Mouse (Mus musculus): ENCODE data around the gene Lrrfip1. TPM values are rescaled to one million over a fixed set of nuclear protein-coding genes. Genes with fewer than 3 reads are reported as not detected.

Lrrfip1 gene
- polyA plus RNA-seq, 1 experiment from 2014 or later = 33.9 TPM

DNA sequence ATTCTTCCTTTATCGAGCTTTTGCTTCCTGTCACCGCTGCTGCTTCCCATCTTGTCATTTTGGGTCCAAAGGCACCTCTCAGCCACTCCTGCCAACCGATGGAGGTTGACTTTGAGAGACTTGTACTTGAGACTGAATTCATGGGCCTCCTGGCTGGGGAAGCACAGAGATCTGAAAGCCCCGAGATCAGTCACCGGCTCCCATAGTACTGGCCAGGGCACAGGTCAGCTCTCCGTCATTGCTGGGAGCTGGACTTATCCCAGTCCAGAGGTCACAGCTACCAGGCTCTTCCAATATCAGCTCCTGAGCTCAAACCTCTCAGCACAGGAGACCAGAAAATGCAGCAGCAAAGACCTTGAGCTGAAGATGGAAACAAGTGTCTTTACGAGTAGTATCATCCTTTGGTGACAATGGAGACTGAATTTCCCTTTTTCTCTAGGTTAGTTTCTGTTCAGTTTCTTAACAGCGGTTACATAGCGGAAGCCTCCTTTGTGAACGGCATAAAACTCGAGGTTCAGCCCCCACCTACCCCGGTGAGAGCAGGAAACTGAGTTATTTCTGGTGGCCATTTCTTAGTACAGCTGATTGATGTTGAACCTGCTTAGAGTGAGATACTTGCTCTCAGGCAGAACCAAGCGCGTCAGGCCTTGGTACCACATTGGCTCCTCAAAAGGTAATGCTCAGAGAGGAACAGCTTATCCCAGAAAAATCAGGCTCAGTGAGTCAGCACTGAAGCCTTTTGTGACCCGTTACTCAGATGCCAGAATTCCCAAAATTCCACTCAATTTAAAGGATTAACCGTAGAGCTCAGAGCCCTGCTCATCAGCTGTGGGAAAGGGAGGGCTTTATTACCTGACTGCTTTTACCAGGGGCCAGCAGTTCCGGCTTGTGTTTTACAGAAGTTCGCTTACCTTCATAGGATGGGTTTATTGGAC lies 59.0 kb downstream of the Lrrfip1 start:
- ATAC-seq (ENCODE audit: insufficient number of reproducible peaks, insufficient read depth, low FRiP score, low TSS enrichment, low read depth) = no peak
- 65% methylated on average over 18 of the region's 18 CpGs for WGBS
- peaks cover 65% of the 10 kb centered on the region for H3K4me1 ChIP-seq

DNA sequence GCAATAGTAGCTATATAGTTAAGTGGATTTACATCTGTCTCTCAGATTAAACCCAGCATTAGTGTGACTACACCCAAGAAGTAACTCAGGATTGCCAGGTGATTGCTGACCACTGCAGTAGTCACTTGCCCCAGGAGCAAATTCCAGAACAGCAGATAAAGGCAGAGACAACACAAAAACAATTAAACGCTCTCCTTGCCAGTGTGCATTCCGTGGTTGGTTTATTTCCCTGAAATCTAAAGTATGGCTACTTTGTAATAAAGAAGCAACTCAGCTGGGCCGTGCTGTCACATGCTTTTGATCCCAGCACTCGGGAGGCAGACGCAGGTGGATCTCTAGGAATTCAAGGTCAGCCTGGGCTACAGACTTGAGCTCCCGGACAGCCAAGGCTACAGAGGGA lies 59.7 kb downstream of the Lrrfip1 start:
- Histone ChIP-seq H3K4me3 (no peak overlapping the region), H3K9me3 (no peaks in the 10 kb centered on the region), H3K27me3 (peaks cover 4% of the 10 kb centered on the region; the same call in 1 of the 2 replicates), H3K4me2 (no peak overlapping the region), H3K36me3 (no peaks in the 10 kb centered on the region), H3K27ac (no peak overlapping the region), H3K9ac (no peak overlapping the region), H3K4me1 (peaks cover 68% of the 10 kb centered on the region)
- 62% methylated on average over 6 of the region's 6 CpGs for WGBS
- ATAC-seq (ENCODE audit: insufficient number of reproducible peaks, insufficient read depth, low FRiP score, low TSS enrichment, low read depth) = no peak

More for the DNA sequence above, 59.0 kb downstream of the Lrrfip1 start:
- H3K9me3 ChIP-seq = no peaks in the 10 kb centered on the region
- H3K4me2 ChIP-seq = no peak overlapping the region
- no peak overlapping the region for H3K4me3 ChIP-seq
- H3K27ac ChIP-seq = no peak overlapping the region
- no peak overlapping the region for H3K9ac ChIP-seq
- peaks cover 4% of the 10 kb centered on the region; the same call in 1 of the 2 replicates for H3K27me3 ChIP-seq
- H3K36me3 ChIP-seq = no peaks in the 10 kb centered on the region

DNA sequence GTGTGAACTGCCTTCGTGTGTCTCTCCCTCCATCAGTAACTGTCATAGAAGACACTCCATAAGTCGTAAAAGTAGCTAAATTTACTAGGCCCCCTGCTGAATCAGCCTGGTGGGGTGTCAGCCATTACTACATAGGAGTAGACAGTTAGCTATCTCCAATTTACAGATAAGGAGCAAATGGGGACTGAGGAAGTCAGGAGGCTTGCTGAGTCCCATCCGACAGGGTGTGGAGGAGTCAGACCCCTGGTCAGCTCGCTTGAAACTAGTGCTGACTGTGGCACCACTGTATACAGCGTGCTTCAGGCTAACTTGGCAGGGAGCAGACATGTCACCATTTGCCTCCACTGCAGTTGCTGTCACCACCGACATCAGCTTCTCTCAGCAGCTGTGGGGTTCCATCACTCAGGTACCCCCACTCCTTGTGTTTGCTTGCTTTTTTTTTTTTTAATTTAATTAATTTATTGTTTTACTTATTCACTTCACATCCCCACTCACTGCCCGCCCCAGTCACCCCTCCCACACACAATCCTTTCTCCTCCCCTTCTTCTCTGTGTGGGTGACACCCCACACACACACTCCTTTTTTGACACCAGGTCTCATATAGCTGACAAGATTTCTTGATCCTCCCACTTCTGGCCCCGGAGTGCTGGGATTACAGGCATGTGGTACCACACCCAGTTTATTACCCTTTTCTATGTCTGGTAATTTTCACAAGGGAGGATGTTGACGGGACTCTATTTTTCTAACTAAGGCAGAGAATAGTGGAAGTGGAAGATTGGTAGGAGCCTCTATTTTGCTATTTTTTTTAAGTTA lies 61.5 kb downstream of the Lrrfip1 start:
- Histone ChIP-seq H3K9ac (no peak overlapping the region), H3K27me3 (no peaks in the 10 kb centered on the region), H3K4me2 (no peak overlapping the region), H3K4me1 (peaks cover 68% of the 10 kb centered on the region), H3K27ac (no peak overlapping the region; the same call in 1 of the 2 replicates), H3K4me3 (no peak overlapping the region), H3K9me3 (no peaks in the 10 kb centered on the region), H3K36me3 (no peaks in the 10 kb centered on the region)
- 73% methylated on average over 9 of the region's 9 CpGs for WGBS
- ATAC-seq (ENCODE audit: insufficient number of reproducible peaks, insufficient read depth, low FRiP score, low TSS enrichment, low read depth) = no peak

DNA sequence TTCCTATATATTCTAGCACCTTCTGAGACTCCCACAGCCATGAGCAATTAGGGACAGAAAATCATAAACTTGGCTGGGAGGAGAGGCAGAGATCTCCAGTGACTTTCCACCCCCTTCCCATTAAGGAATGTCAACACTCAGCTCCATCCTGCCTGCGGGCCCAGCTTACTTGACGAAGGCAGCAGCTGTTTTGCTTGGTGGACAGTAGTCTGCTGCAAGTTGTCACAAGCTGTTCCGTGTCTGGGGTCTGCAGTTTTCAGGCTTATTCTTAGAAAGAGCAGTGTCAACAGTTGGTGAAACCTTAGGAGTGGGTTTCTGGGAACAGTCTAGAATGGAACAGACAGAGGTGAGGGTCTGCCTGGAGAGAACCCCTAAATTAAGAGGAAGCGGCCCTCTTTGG lies 62.6 kb downstream of the Lrrfip1 start:
- no peaks in the 10 kb centered on the region for H3K36me3 ChIP-seq
- no peak for ATAC-seq (ENCODE audit: insufficient number of reproducible peaks, insufficient read depth, low FRiP score, low TSS enrichment, low read depth)
- no peak overlapping the region for H3K27ac ChIP-seq
- peaks cover 63% of the 10 kb centered on the region for H3K4me1 ChIP-seq
- 71% methylated on average over 4 of the region's 4 CpGs for WGBS
- H3K4me3 ChIP-seq = no peak overlapping the region
- H3K9ac ChIP-seq = no peak overlapping the region
- no peaks in the 10 kb centered on the region for H3K9me3 ChIP-seq
- H3K4me2 ChIP-seq = no peak overlapping the region
- no peaks in the 10 kb centered on the region for H3K27me3 ChIP-seq

- Histone ChIP-seq H3K27ac (no peak overlapping the region), H3K4me1 (peaks cover 54% of the 10 kb centered on the region), H3K4me2 (no peak overlapping the region), H3K9me3 (no peaks in the 10 kb centered on the region), H3K4me3 (no peak overlapping the region), H3K9ac (0 out of 2 replicates have a peak overlapping the region, but pooled peaks have one; percentile 7), H3K36me3 (no peaks in the 10 kb centered on the region), H3K27me3 (no peaks in the 10 kb centered on the region)
- WGBS = 45% methylated on average over 5 of the region's 5 CpGs
- ATAC-seq (ENCODE audit: insufficient number of reproducible peaks, insufficient read depth, low FRiP score, low TSS enrichment, low read depth) = no peak
Observed at GRCm38 (mm10) chr1:91062363-91062762, 63.8 kb downstream of the Lrrfip1 start.

DNA sequence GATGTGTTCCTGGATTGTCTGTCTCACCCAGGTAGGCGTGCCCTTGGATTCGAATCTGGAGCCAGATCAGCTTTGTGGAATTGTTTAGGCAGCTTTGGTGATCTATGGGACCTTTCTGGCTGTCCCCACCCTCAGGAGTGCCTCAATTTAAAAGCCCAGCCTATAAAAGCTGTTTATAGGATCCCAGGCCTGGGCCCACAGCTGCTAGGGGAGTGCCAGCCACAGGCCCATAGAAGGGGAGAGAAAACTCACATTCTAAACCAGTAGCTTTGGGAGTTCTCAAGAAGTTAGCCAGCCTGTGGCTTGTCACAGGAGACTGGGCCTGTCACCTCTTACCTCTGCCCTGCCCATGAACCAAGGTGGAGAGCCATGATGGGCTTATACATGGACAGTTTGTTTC lies 65.5 kb downstream of the Lrrfip1 start:
- H3K27ac ChIP-seq = no peak overlapping the region
- ATAC-seq (ENCODE audit: insufficient number of reproducible peaks, insufficient read depth, low FRiP score, low TSS enrichment, low read depth) = no peak
- peaks cover 57% of the 10 kb centered on the region for H3K4me1 ChIP-seq
- no peaks in the 10 kb centered on the region for H3K27me3 ChIP-seq
- H3K9me3 ChIP-seq = no peaks in the 10 kb centered on the region
- no peaks in the 10 kb centered on the region for H3K36me3 ChIP-seq
- H3K9ac ChIP-seq = no peak overlapping the region
- H3K4me3 ChIP-seq = no peak overlapping the region
- 92% methylated on average over 2 of the region's 2 CpGs for WGBS
- H3K4me2 ChIP-seq = no peak overlapping the region

- Histone ChIP-seq H3K4me3 (no peak overlapping the region), H3K4me1 (peaks cover 59% of the 10 kb centered on the region), H3K27ac (no peak overlapping the region), H3K4me2 (no peak overlapping the region), H3K36me3 (no peaks in the 10 kb centered on the region), H3K9me3 (no peaks in the 10 kb centered on the region), H3K27me3 (no peaks in the 10 kb centered on the region), H3K9ac (no peak overlapping the region)
- 86% methylated on average over 11 of the region's 11 CpGs for WGBS
- ATAC-seq (ENCODE audit: insufficient number of reproducible peaks, insufficient read depth, low FRiP score, low TSS enrichment, low read depth) = no peak; the same call in 1 of the 2 replicates
Observed at GRCm38 (mm10) chr1:91064903-91065525, 66.5 kb downstream of the Lrrfip1 start.

- no peak overlapping the region for H3K9ac ChIP-seq
- H3K36me3 ChIP-seq = no peaks in the 10 kb centered on the region
- no peaks in the 10 kb centered on the region for H3K27me3 ChIP-seq
- H3K4me3 ChIP-seq = no peak overlapping the region
- peaks cover 56% of the 10 kb centered on the region for H3K4me1 ChIP-seq
- no peak overlapping the region for H3K27ac ChIP-seq
- H3K4me2 ChIP-seq = no peak overlapping the region
- no peaks in the 10 kb centered on the region for H3K9me3 ChIP-seq
- 92% methylated on average over 6 of the region's 6 CpGs for WGBS
- no peak for ATAC-seq (ENCODE audit: insufficient number of reproducible peaks, insufficient read depth, low FRiP score, low TSS enrichment, low read depth)
Observed at GRCm38 (mm10) chr1:91066061-91066460, 67.5 kb downstream of the Lrrfip1 start.

- Histone ChIP-seq H3K4me2 (no peak overlapping the region), H3K9ac (no peak overlapping the region), H3K27me3 (no peaks in the 10 kb centered on the region), H3K4me3 (no peak overlapping the region), H3K4me1 (peaks cover 56% of the 10 kb centered on the region), H3K36me3 (no peaks in the 10 kb centered on the region), H3K27ac (no peak overlapping the region), H3K9me3 (no peaks in the 10 kb centered on the region)
- WGBS = 74% methylated on average over 2 of the region's 2 CpGs
- ATAC-seq (ENCODE audit: insufficient number of reproducible peaks, insufficient read depth, low FRiP score, low TSS enrichment, low read depth) = no peak
Observed at GRCm38 (mm10) chr1:91066599-91066998, 68.1 kb downstream of the Lrrfip1 start.

GRCm38 (mm10) chr1:91067716-91068115 lies 69.2 kb downstream of the Lrrfip1 start:
- Histone ChIP-seq H3K9ac (no peak overlapping the region), H3K9me3 (no peaks in the 10 kb centered on the region), H3K27me3 (no peaks in the 10 kb centered on the region), H3K4me3 (no peak overlapping the region), H3K36me3 (no peaks in the 10 kb centered on the region), H3K27ac (no peak overlapping the region), H3K4me2 (no peak overlapping the region), H3K4me1 (peaks cover 49% of the 10 kb centered on the region)
- WGBS = 73% methylated on average over 6 of the region's 6 CpGs
- no peak for ATAC-seq (ENCODE audit: insufficient number of reproducible peaks, insufficient read depth, low FRiP score, low TSS enrichment, low read depth)

GRCm38 (mm10) chr1:91069575-91069974 lies 71.0 kb downstream of the Lrrfip1 start:
- 72% methylated on average over 6 of the region's 6 CpGs for WGBS
- Histone ChIP-seq H3K4me1 (peaks cover 36% of the 10 kb centered on the region), H3K36me3 (no peaks in the 10 kb centered on the region), H3K9ac (no peak overlapping the region), H3K4me3 (no peak overlapping the region), H3K27ac (no peak overlapping the region), H3K9me3 (no peaks in the 10 kb centered on the region), H3K27me3 (no peaks in the 10 kb centered on the region), H3K4me2 (no peak overlapping the region)
- ATAC-seq (ENCODE audit: insufficient number of reproducible peaks, insufficient read depth, low FRiP score, low TSS enrichment, low read depth) = no peak

All from embryonic facial prominence, embryonic 13.5 days (tissue).